Mouse (Mus musculus): Measurements from ENCODE around the gene Tmem115.

GRCm38 (mm10) chr9:107551117-107551889 is 17.6 kb downstream of the Tmem115 start, which contains the start of gene Rassf1:
- TF ChIP-seq CTCF (IDR thresholded peaks at IDR 0.05; ENCODE audit: low read depth): no peak
- no peak for TF ChIP-seq EP300 (optimal IDR thresholded peaks at IDR 0.05)
